Mouse (Mus musculus) adrenal gland, adult (tissue): ENCODE data around the gene Depdc5.
"Not testable (repeated sequence)": the region's sequence is repeated elsewhere in the genome, so short reads cannot be mapped to it uniquely, and the experiment has no call there.

Experiments used
- DNase-seq, 2 experiments: peaks; one replicate each; pipeline ENCODE4 v3.0.0; 2022 to 2023; ENCODE audit warnings: low spot score in 1 of 2; ENCODE audit not compliant: inconsistent age in 2 of 2

Gene Depdc5

GRCm38 (mm10) chr5:33024474-33024873 lies 161.0 kb downstream of the Depdc5 start:
- peak in 1 of 2 experiments; percentile 77 for DNase-seq

- peak in 1 of 2 experiments; percentile 63 for DNase-seq
Observed at GRCm38 (mm10) chr5:33028656-33029055, 165.2 kb downstream of the Depdc5 start.

- DNase-seq, result no peak
Observed at GRCm38 (mm10) chr5:33030425-33031175, 167.1 kb downstream of the Depdc5 start.

GRCm38 (mm10) chr5:33032036-33032773 lies 168.7 kb downstream of the Depdc5 start:
- no peak for DNase-seq

GRCm38 (mm10) chr5:33033121-33033520 lies 169.6 kb downstream of the Depdc5 start:
- DNase-seq, result peak; percentile 76 to 92

GRCm38 (mm10) chr5:33033633-33034032 lies 170.1 kb downstream of the Depdc5 start:
- not testable (repeated sequence) for DNase-seq

- DNase-seq, result no peak
Observed at GRCm38 (mm10) chr5:33034100-33034499, 170.6 kb downstream of the Depdc5 start.

GRCm38 (mm10) chr5:33034916-33035315 lies 171.4 kb downstream of the Depdc5 start:
- no peak for DNase-seq

GRCm38 (mm10) chr5:33038656-33039509 lies 175.4 kb downstream of the Depdc5 start:
- no peak for DNase-seq

GRCm38 (mm10) chr5:33039510-33039911 lies 176.0 kb downstream of the Depdc5 start:
- DNase-seq, result peak; percentile 50 to 86

- not testable (repeated sequence) for DNase-seq
Observed at GRCm38 (mm10) chr5:33040735-33041134, 177.2 kb downstream of the Depdc5 start.

- no peak for DNase-seq
Observed at GRCm38 (mm10) chr5:33043397-33043796, 179.9 kb downstream of the Depdc5 start.
